Mouse (Mus musculus): ENCODE measurements around the gene Tmem97.

Gene Tmem97

DNA sequence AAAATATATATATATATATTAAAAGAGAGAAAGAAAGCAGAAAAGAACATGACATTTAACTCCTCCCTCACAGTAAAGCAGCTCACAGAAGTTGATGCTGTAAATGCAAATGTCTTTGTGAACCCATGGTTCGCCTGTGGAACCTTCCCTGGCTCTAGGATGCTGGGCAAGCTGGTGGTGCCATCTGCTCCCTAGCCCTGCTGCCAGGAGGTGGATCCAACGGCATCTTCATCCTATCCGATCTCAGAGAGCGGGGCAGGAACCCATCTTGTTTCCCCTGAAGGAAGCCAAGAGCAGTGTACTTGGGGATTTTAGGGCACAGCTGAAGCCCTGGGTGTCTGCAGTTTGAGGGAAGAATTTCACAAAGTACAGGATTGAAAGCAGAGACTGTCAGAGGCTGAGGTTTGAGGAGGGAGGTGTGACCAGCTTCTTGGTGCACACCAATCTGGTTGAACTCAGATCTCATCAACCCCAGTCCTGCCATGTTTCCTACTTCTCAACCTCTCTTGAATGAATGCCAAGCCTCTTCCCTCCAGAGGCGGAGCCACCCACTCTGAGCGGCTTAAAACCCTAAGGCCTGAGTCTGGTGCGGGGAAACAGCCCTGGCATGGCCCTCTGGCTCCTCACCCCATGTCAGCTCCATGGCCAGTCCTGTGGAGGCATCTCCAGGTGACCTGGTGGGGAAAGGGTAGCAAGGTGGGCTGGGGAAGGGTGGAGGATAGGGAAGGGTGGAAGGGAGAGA, 47.5 kb downstream of the Tmem97 start, which contains the start of gene Sebox:
TSS of gene Sebox (plus strand) at position 539 of the 742 bp plus-strand sequence.
- POLR2A ChIA-PET, result interaction anchor here in 3 of 4 experiments (0.7 to 2.1 kb wide), 8 partner anchors 9 to 1295 kb away, joined by 3 to 8 read pairs (median 4); partner anchors contain the start of genes Poldip2 (in 2 of the 3), Tmem199 (in 2 of the 3), Ift20 (in 1 of the 3) and Slc46a1 (in 1 of the 3)
- CTCF ChIA-PET, result interaction anchor here in 1 of 4 experiments (0.5 kb wide), 1 partner anchor 13 kb away, joined by 3 read pairs; no protein-coding TSS in a partner anchor

- ChIA-PET POLR2A (interaction anchor here in 2 of 4 experiments (1.1 to 4.4 kb wide), 4 partner anchors 10 to 34 kb away, joined by 3 to 27 read pairs (median 14); partner anchors contain the start of genes Poldip2 (in 2 of the 2), Tmem199 (in 2 of the 2), Ift20 (in 1 of the 2) and Tnfaip1 (in 1 of the 2)), CTCF (interaction anchor here in 1 of 4 experiments (1.5 kb wide), 1 partner anchor 11 kb away, joined by 3 read pairs; no protein-coding TSS in a partner anchor)
These were observed 49.0 kb downstream of the Tmem97 start for GRCm38 (mm10) chr11:78501529-78501928.

DNA sequence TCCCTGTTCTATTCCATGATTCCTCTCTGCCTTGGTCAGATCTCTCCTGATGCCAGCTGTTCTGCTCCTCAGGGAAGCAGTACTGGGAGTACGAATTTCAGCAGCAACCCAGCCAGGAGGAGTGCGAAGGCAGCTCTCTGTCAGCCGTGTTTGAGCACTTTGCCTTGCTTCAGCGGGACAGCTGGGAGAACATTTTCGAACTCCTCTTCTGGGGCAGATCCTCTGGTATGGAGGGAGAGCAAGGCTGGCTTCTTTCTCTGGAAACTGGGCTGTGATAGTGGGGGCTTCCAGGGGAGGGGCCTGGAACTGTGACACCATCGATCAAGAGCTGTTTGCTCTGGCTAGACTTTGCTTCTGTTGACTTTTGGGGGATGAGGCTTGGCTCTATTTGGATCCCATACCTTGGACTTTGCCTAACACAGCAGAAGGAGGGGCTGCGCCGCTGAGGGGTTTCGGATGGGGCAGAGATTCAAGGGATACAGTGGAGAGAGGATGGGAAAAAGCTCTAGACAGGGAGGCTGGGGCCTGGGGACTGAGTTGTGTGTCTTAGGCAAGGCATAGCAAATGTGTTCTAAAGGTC, 49.9 kb downstream of the Tmem97 start:
- CTCF ChIA-PET, result interaction anchor here in 2 of 4 experiments (0.6 to 1.5 kb wide), 2 partner anchors 10 to 826 kb away, joined by 3 read pairs; no protein-coding TSS in a partner anchor
- POLR2A ChIA-PET, result interaction anchor here in 3 of 4 experiments (0.9 to 4.4 kb wide), 7 partner anchors 10 to 46 kb away, joined by 3 to 27 read pairs (median 4); partner anchors contain the start of genes Poldip2 (in 3 of the 3), Tmem199 (in 3 of the 3), Ift20 (in 1 of the 3) and Tnfaip1 (in 1 of the 3)

- POLR2A ChIA-PET, result interaction anchor here in 2 of 4 experiments (0.7 to 4.4 kb wide), 10 partner anchors 9 to 141 kb away, joined by 3 to 27 read pairs (median 9); partner anchors contain the start of genes Poldip2 (in 2 of the 2), Tmem199 (in 2 of the 2), Ift20 (in 1 of the 2) and Tnfaip1 (in 1 of the 2)
- CTCF ChIA-PET, result interaction anchor here in 3 of 4 experiments (0.5 to 3.2 kb wide), 7 partner anchors 16 to 151 kb away, joined by 3 to 13 read pairs (median 4); no protein-coding TSS in a partner anchor
These were observed 51.0 kb downstream of the Tmem97 start for GRCm38 (mm10) chr11:78499543-78499942.

GRCm38 (mm10) chr11:78499004-78499403, 51.6 kb downstream of the Tmem97 start, which contains the start of gene Vtn:
TSS of gene Vtn (plus strand) at chr11:78499091.
- POLR2A ChIA-PET, result interaction anchor here (0.5 to 4.4 kb wide), 17 partner anchors 9 to 141 kb away, joined by 3 to 27 read pairs (median 6); partner anchors contain the start of genes Poldip2 (in 2 of the 4), Tmem199 (in 2 of the 4), Ift20 (in 1 of the 4) and Tnfaip1 (in 1 of the 4)
- CTCF ChIA-PET, result interaction anchor here in 3 of 4 experiments (0.5 to 3.2 kb wide), 10 partner anchors 11 to 1875 kb away, joined by 3 to 13 read pairs (median 4); no protein-coding TSS in a partner anchor

DNA sequence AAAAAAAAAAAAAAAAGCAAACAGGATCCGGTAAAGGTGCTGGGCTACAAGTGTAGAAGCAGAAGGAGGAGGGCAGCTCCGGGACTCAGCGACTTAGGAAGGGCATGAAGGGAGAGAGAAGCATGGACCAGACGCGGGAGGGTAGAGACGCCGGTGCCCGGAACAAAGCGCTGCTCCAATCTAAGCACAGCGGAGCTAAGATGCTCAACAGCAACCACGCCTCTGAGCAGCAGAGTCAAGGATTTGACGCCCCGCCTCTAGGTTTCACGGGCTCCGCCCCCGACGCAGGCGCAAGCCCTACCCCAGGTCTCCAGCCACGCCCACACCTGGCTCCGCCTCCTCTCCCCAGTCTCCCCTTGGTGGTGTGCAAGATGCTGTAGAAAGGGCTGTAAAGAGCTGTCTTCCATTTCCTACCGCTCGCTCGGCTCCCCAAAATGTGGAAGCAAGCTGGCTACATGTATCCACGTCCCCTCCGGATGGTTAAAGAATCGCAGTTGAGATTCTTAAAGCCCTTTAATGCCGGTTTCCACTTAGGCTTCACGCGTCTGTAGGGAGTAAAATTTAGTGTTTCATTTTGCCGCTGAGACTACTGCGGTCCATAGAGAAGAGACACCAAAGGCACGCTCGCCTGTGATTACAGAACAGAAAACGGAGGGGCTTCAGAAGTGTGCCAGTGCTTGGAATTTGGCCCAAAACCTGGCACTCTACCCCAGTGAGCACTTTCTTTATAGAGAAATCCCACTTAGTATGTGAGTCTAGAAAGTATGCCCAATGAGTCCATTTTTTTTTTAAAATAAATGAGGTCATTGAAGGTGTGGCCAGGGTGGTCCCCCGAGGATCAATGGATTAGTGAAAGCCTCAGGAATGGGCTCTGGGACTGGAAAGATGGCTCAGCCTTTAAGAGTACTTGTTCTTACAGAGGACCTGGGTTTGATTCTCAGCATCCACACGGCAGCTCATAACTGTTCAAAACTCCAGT, 52.7 kb downstream of the Tmem97 start, which contains the start of gene Sarm1:
TSS of gene Sarm1 (minus strand) at position 211 of the 979 bp plus-strand sequence.
- POLR2A ChIA-PET, result interaction anchor here in 3 of 4 experiments (0.7 to 4.4 kb wide), 49 partner anchors 10 to 1149 kb away, joined by 3 to 46 read pairs (median 5); partner anchors contain the start of genes Ift20 (in 3 of the 3), Poldip2 (in 3 of the 3), Tmem199 (in 3 of the 3) and Tnfaip1 (in 3 of the 3)
- CTCF ChIA-PET, result interaction anchor here in 3 of 4 experiments (0.7 to 3.2 kb wide), 17 partner anchors 10 to 238 kb away, joined by 3 to 13 read pairs (median 5); partner anchors contain the start of gene Slc13a2 (in 1 of the 3)

DNA sequence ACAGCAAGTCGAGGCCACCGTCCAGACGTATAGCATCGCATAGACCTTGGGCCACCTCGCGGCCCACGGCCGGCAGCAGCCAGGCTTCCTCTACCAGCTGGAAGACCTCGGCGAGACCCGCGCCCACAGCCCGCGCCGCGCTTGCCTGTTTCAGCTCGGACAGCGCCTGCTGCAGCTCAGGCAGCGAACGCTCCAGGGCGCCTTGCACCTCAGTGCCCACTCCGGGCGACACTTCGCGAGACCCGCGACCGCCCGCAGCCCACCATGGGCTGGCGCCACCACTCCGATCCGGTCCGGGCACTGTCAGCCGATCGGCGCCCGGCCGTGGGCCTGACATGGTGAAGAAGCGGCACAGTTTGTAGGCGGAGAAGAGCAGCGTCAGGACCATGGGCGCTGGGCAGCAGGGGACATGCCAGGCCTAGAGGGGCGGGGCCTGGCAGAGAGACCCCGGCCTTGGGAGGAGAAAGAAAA, 53.5 kb downstream of the Tmem97 start:
- ChIA-PET CTCF (interaction anchor here in 3 of 4 experiments (0.7 to 3.2 kb wide), 15 partner anchors 9 to 238 kb away, joined by 3 to 13 read pairs (median 5); partner anchors contain the start of gene Slc13a2 (in 1 of the 3)), POLR2A (interaction anchor here (0.6 to 4.4 kb wide), 41 partner anchors 9 to 1150 kb away, joined by 3 to 46 read pairs (median 5); partner anchors contain the start of genes Ift20 (in 3 of the 4), Poldip2 (in 3 of the 4), Tmem199 (in 3 of the 4) and Tnfaip1 (in 3 of the 4))

DNA sequence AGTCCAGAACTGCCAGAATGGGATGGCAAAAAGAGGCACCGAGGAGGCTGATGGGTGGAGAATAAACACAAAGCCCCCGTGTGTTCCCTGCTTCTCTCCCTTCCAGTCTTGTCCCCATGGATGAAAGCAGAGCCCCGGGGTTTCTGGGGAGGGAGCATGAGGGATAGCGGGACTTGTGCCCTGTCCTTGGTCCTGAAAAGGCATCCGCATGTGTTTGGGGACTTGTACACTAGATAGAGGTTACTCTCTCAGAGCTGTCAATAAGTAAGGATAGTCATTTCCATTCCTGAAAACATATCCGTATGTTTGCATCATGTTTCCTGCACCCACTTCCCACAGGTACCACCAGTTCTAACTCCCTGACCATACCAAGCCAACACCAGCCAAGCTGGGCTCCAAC, 54.7 kb downstream of the Tmem97 start:
- POLR2A ChIA-PET, result interaction anchor here in 3 of 4 experiments (0.6 to 2.9 kb wide), 8 partner anchors 8 to 317 kb away, joined by 3 to 46 read pairs (median 3); partner anchors contain the start of genes Poldip2 (in 2 of the 3) and Tmem199 (in 2 of the 3)
- CTCF ChIA-PET, result no interaction called here

Measured in embryonic stem cell, embryonic (primary cell).